Mouse (Mus musculus): Measurements from ENCODE around the gene Mapk8ip1. TPM values are rescaled to one million over a fixed set of nuclear protein-coding genes. Genes with fewer than 3 reads are reported as not detected.

The Mapk8ip1 gene
- total RNA-seq, 1 experiment from 2014 or later: 30.8 TPM

DNA sequence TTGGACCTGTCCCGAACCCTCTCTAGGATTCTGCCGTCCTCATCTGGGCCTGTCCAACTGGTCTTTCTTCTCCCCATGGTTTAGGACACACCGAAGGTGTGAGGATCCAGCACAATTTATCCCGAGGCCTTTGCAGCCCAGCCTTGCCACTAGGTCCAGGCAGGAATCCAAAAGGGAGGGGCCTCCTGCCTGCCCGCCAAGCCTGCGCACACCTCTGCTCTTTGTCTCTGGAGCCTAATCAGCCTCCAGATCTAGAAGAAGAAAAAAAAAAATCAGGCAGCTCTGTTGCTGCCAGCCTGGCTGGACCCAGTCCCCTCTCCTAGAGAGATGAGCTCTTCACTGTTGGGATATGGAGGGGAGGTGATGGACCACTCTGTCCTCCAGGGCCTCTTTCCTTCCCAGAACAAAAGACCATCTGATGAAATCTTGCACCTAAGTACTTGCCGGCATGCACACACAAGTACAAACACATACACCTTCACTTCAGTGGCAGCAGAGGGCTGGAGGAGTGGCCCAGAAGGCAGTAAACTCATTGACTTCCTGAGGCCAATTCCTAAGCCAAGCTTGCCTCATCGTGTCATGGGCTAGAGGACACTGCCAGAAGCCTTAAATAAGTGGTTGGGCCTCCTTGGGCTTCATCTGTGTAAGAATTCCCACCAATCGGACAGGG lies 28.2 kb downstream of the Mapk8ip1 start:
- DNase-seq: peak; percentile 61

DNA sequence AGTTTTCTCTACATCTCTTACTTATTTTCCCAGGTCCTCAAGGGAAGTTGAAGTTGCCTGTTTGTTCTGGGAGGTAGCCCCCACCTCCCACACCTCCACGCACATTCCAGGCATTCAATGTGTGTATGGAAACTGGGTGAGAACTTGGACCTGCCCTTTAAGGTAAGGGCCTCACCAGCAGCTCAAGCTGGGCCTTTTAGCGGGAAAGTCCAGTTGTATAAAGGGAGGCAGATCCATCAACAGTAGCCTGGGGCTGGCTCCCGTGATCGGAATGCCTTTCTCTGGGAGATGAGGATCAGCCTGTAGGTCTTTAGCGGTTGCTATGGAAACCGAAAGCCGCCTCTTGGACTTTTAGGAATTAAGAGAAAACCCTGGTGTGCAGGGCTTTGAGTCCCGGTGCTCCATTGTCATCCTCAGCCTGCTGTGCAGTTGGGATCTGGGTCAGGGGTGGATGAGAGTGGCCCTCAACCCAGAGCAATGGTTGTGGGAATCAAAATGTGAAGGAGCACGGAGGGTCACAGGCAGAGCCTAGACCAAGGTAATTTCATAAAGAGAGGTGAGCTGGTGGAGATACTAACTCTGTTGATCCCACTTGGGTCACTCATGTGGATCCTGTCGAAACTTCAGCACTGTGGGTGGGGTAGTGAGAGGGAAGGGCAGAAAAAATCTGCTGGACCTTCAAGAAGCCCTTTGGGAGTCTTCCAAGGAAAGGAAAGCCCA lies 28.9 kb downstream of the Mapk8ip1 start:
- no peak for DNase-seq

DNA sequence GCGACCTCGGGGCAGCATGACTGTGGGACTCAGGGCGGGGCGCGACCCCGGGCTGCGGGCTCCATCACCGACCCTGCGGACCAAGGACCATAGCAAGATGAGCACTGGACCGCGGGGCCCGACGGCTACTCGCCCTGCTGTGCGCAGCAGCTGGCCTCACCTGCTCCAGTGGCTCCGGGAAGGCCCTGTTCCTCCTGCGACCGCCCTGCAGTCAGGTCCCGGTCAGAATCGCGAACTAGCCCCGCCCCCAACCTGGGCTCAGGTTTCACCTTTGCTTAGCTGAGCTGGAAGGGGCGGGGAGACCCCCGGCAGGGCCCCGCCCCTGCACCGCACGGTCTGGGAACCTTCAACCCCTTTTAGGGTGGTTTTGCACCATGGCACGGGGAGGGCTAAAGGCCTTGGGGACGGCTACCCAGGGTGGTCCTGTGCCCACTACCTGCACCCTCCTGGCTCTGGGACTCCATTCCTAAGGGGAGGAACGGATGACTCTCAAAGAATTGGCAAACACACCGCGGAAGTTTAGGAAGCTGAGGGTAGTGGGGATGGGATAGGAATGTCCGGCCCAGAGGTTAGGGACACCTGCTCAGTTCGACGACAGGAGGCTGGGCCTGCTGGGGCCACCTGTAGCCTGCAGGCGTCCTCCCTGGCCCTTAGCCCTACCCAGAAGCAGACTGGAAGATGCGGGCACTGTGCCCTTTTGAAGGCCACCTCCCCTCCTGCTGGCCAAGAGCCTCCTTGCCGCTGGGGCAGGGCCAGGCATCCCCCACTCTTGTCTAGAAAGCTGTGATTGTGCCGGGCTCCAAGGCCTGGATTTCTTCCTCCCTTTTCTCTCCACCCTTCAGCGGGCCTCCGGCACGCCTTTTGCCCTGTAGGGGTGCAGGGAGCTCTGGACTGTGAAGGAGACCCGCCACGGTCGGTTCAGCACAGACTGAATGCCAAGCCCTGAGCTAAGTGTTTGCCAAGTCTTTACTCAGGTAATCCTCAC lies 29.9 kb downstream of the Mapk8ip1 start:
- DNase-seq: peak; percentile 28

- no peak for DNase-seq
These were observed 30.7 kb downstream of the Mapk8ip1 start for GRCm38 (mm10) chr2:92370375-92370774.

DNA sequence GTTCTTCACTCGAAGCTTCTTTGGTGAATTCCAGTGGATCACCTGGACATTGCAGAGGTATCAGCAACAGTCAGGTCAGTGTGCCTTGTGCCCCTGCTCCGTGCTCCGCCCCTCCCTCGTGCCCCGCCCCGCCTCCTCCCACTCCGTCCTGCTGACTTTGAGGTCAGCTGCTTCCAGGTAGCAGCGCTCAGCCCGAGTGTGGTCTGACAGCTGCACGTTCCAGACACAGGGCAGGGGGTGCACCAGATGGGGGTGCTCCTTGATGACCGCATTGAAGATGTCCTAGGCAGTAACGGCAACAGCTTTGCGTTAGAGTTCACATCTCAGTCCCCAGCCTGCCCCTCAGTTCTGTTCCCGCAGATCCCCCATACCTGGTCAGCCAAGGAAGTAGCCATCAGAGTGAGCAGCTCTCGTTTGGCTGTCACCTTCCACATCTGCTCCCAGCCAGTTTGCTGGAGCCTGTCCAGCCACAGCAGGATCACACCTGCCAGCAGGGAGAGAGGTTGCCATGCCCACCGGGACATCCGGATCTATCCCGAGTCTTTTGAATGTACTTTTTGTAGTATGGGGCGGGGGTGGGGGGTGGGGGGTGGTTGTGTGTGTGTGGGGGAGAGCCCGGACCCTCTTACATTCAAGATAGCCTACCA lies 33.6 kb downstream of the Mapk8ip1 start:
- no peak for DNase-seq

- DNase-seq: no peak
These were observed 35.5 kb downstream of the Mapk8ip1 start for GRCm38 (mm10) chr2:92365568-92365967.

GRCm38 (mm10) chr2:92364086-92364485 lies 37.0 kb downstream of the Mapk8ip1 start:
- DNase-seq: no peak

DNA sequence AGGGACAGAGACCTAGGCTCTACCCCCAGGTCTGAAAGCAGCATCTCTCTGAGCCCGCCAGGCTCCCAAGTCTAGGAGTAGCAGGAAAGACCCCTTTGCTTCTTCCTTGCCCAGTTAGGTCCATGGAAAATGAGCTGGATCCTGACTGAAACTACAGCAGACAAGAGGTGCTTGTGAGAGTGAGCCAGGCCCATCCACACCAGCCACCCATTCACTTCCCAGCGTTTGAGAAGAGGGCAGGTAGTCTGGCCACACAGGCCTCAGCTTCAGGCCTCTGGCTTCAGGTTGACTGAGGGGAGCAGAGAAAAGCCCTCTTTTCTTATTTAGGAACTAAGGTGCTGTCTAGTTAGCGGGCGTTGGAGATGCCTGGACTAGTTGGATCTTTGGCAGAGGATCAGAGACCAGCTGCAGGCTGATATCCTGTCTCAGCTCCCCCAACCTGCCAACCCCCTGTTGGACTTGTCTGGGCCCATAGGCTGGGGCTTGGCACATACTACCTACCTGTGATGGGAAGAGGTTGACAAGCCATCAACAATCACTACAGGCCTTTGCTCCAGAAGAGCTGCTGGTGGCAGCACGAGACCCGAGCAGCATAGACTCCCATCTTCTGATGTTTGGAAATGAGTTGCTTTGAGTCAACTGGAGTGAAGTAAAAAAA lies 38.4 kb downstream of the Mapk8ip1 start:
- DNase-seq: peak; percentile 1

- DNase-seq: no peak
These were observed 39.3 kb downstream of the Mapk8ip1 start for GRCm38 (mm10) chr2:92361795-92362194.

DNA sequence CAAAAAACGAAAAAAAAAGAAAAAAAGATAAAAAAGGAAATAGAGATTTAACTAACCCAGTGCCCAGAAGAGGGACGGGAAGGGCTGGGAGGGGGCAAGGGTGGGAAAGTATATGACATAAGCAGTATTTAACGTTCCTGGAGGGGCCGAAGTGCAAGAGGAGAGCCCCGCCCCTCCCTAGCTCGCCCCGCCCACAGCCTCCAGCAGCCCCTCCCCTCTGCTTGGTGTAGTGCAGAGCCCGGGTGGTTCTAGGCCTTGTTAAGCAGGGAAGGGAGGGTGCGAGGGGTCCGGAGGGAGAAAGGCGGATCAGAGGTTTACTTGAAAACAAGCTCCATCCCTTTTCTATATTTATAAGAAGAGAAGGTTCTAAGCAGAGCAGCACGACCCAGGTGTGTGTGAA lies 40.2 kb downstream of the Mapk8ip1 start:
- peak; percentile 38 for DNase-seq

DNA sequence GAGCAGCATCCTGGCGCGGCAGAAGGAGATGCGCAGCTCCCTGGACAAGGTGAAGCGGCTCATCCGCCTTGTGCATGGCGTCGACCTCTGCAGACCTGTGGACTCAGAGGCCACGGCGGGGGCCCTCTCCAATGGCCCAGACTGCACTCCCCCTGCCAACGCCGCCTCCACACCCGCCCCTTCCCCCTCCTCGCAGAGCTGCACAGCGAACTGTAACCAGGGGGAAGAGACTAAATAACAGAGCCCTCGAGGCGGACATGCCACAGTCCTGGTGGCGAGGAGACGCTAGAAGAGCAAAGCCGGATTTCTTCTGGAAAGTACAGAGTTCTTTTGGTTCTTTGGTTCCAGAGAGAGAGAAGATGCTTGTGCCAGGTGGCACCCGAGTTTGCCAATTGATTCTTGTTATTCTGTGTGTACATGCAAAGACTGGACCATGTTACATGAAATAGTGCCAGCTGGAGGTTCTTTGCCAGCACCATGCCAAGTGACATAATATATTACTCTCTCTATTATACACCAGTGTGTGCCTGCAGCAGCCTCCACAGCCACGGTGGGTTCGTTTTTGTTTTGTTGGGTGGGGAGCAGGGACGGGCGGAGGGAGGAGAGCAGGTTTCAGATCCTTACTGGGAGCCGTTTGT lies 40.8 kb downstream of the Mapk8ip1 start:
- DNase-seq: no peak

DNA sequence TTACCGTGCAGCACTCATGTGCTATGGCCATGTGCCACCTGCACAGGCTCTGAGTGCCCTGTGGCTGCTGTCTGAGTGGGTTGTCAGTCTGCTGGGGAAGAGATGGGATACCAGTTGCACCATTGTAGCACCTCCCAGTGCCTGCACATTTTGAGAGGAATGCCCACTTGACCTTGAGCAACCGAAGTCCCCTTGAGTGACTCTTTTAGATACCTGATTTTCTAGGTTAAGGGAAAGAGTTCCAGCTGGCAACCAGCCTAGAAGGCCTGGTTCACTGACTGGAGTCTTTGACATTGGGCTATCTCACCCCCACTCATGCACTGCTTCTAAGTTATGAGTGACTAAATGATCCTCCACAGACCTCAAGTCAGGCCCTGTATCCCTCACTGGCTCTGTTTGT lies 41.8 kb downstream of the Mapk8ip1 start:
- DNase-seq: no peak

DNA sequence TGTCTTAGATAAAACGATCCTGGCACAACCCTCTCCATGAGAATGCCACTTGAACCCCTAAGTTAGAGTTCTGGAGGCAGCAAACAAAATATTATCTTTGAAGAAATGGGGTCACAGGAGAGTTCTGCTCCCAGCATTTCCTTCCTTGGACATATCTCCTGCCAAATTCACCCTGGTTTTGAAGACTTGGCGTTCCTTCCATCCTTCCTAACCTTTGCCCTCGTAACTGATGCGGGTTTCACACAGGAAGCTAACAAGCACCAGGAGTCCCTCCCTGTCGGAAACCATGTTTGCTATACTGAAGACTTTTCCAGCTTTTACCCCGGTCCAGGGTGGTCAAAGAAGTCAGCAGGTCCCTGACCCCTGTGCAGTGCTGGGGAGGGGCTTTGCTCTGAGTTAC lies 46.8 kb downstream of the Mapk8ip1 start:
- DNase-seq: no peak

- no peak for DNase-seq
These were observed 47.7 kb downstream of the Mapk8ip1 start for GRCm38 (mm10) chr2:92353402-92353801.

- DNase-seq: no peak
These were observed 50.4 kb downstream of the Mapk8ip1 start for GRCm38 (mm10) chr2:92350686-92351085.

DNA sequence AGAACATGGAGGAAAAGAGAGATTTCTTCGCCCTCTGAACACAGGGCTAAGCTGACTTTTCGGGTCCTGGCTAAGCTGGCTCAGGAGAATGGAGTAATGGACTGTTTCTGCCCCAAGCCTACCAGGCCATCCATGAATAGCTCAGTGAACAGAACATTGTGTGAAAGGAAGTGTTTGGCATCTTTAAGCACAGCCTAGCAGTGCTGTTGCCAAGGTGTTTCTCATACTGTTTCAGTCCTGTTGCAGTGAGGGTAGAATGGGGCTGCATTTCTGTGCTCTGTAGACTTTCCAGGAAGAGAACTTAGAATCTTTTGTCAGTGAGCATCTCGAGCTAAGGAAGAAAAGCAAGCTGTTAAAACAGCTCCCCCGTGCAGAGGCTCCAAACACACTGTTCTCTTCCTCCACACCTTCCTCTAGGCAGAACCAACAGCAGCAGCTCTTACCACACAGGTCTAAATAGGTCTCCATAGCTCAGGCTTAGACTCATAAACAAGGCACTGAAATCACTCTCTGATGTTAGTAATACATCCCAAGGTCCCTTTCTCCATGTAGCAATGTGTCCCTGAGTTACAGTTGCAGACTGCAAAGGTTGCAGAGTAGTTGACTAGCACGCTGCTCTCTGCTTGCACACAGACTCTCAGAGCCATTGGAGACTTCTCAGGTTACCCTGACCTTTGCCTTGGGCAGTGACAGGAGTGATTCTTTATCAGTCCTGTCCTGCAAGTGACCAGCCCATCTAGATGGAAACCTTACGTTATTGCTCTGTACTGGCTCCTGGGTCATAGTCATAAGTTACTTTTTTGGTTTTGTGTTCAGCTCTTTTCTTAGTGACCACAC lies 51.3 kb downstream of the Mapk8ip1 start:
- no peak for DNase-seq

DNA sequence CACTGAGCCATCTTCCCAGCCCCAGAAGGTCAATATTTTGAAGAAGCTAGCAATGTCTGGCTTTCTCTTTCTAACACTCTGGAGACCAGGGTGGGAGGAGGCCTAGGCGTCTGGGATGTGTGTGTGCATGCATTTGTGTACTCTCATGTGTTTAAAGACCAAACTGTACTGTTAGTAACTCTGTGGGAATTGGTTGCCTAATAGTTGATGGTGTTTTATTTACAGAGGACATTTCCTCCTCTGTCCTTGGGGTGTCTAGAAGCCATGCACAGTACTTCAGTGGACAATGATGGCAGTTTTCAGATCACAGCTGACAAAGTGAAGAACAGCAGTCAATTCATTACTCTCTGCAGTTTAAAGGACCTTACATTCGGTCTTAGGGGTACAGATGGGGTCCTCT lies 53.9 kb downstream of the Mapk8ip1 start:
- DNase-seq: no peak

GRCm38 (mm10) chr2:92342418-92342817 lies 58.6 kb downstream of the Mapk8ip1 start:
- DNase-seq: no peak
